Mouse (Mus musculus): ENCODE data around the gene Skint11.
"Not testable (repeated sequence)": the region's sequence is repeated elsewhere in the genome, so short reads cannot be mapped to it uniquely, and the experiment has no call there.

Gene Skint11

DNA sequence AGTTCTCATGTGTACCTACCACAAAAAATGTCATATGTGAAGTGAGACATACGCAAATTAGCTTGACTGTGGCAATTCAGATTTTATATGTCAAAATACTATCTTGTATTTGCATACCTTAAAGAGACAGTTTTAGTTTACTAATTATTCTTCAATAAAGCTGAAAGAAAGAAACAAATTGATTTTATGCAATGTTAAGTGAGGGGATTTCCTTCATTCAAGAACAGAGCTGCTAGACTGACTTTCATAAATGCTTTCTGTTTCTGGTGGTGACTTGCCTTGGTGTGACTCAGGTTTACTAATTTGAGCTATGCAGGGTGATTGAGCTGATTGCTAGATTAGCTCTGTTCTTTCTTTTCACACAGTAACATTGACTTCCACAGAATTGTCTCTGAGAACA is at the start of gene Skint11:
Skint11 (plus strand) TSS at position 301 of the 400 bp plus-strand sequence.
- DNase-seq, result no peak

DNA sequence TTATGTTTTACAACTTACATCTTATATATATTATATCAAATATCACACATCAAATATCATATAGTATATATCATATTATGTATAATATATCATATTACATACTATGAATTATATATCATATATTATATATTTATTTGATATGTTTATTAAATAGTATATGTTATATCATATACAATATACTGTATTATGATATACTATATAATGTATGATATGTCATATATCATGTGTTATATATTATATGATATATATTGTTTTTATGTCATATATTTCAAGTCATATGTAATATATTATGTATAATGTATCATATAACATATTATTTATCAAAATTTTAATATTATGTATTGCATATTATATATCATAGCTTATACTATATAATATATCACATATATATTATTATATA is 2.0 kb upstream of the Skint11 start:
- no peak for DNase-seq

DNA sequence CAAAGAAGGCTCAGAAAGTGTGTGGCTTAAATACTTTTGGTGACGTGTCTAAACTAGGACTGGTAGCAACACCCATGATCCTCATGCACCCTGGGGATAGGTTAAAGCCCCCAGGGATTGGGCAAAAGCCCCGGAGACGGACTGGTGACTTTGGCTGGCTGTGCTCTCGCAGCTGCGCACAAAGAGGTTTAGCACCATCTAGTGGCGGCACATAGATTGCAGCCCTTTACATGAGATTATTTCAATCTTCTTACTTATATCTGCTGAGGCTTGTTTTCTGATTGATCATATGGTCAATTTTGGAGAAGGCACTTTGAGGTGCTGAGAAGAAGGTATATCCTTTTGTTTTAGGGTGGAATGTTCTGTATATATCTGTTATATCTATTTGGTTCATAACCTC is 9.7 kb downstream of the Skint11 start:
- not testable (repeated sequence) for DNase-seq

DNA sequence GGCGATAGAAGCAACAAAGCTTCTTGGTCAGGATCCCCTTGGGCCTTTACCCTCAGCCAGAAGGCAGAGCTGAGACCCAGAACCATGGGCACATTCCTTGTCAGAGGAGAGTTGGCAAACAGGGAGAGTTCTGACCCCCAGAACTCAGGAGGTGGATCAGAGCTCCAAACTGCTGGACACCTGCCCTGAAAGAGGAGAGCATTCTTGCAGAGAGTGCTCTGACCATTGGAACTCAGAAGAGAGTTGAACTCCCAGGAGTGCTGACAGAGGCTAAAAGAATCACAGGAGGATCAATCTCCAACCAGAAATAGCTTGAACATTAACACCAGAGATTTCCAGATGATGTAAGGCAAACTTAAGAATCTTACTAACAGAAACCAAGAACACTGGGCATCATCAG is 93.7 kb downstream of the Skint11 start:
- not testable (repeated sequence) for DNase-seq
